Mouse (Mus musculus) hindbrain, postnatal 0 days (tissue): Measurements from ENCODE around the gene Pbrm1. TPM values are rescaled to one million over a fixed set of nuclear protein-coding genes. Genes with fewer than 3 reads are reported as not detected.

ENCODE experiments used
- ATAC-seq: fragments of 200-750 bp; cut with Nextera tagmentation; 2 replicates; pipeline ENCODE4 v1.8.0; 2017; ENCODE audit warnings: mild to moderate bottlenecking, moderate TSS enrichment, moderate library complexity
- DNase-seq: peaks from one replicate; pipeline ENCODE4 v3.0.0-alpha.2; 2015; ENCODE audit warnings: low spot score
- H3K27ac ChIP-seq: fragments of 300-500 bp; sonication (generic); 2 replicates; pipeline ENCODE4 v1.5.1; 2014; ENCODE audit warnings: mild to moderate bottlenecking
- H3K27me3 ChIP-seq: fragments of 300-500 bp; sonication (generic); 2 replicates; pipeline ENCODE4 v1.6.1; 2014; ENCODE audit warnings: low read length, mixed read lengths; ENCODE audit not compliant: insufficient read depth
- H3K36me3 ChIP-seq: fragments of 300-500 bp; sonication (generic); 2 replicates; pipeline ENCODE4 v1.6.1; 2014; ENCODE audit warnings: low read length, mixed read lengths; ENCODE audit not compliant: insufficient read depth
- H3K4me1 ChIP-seq: fragments of 300-500 bp; sonication (generic); 2 replicates; pipeline ENCODE4 v1.6.1; 2014; ENCODE audit warnings: antibody characterized with exemption, low read length, mixed read lengths; ENCODE audit not compliant: insufficient read depth
- H3K4me2 ChIP-seq: fragments of 300-500 bp; sonication (generic); 2 replicates; pipeline ENCODE4 v1.6.1; 2014; ENCODE audit warnings: low read depth, mild to moderate bottlenecking, low read length, moderate library complexity, mixed read lengths
- H3K4me3 ChIP-seq: fragments of 300-500 bp; sonication (generic); 2 replicates; pipeline ENCODE4 v1.5.1; 2014; ENCODE audit warnings: low read length
- H3K9ac ChIP-seq: fragments of 300-500 bp; sonication (generic); replicated peaks from 2 replicates; pipeline ENCODE4 v1.6.1; 2014; ENCODE audit warnings: mild to moderate bottlenecking, low read length, moderate library complexity, mixed read lengths
- H3K9me3 ChIP-seq: fragments of 300-500 bp; sonication (generic); 2 replicates; pipeline ENCODE4 v1.6.1; 2016; ENCODE audit warnings: low read length, mixed read lengths
- CTCF ChIP-seq: IDR thresholded peaks from 2 replicates; pipeline ENCODE4 v1.5.1; 2016; ENCODE audit warnings: antibody characterized with exemption, control low read depth, low read depth
- WGBS: fragments of 180-500 bp; shearing (Covaris S2); extraction: QIAGEN DNeasy Blood & Tissue Kit; methylation state at CpG from one replicate; pipeline ENCODE4 v1.1.7; 2014; 5-methylcytosine and 5-hydroxymethylcytosine counted together
- polyA plus RNA-seq: library from polyadenylated mRNA; unstranded; fragments of >200 nt; fragmentation: Nextera tagmentation; extraction: Ambion mirVana; gene quantifications from 2 replicates; pipeline ENCODE4 v1.2.1, GENCODE M21; 2015
- total RNA-seq: library from RNA; depleted of rRNA; stranded (reverse); fragments of >200 nt; gene quantifications from 2 replicates; pipeline ENCODE4 v1.2.3, GENCODE M21; 2014

Gene Pbrm1
- total and polyA plus RNA-seq, 2 experiments from 2014 or later, result 43.4 to 83.8 TPM

DNA sequence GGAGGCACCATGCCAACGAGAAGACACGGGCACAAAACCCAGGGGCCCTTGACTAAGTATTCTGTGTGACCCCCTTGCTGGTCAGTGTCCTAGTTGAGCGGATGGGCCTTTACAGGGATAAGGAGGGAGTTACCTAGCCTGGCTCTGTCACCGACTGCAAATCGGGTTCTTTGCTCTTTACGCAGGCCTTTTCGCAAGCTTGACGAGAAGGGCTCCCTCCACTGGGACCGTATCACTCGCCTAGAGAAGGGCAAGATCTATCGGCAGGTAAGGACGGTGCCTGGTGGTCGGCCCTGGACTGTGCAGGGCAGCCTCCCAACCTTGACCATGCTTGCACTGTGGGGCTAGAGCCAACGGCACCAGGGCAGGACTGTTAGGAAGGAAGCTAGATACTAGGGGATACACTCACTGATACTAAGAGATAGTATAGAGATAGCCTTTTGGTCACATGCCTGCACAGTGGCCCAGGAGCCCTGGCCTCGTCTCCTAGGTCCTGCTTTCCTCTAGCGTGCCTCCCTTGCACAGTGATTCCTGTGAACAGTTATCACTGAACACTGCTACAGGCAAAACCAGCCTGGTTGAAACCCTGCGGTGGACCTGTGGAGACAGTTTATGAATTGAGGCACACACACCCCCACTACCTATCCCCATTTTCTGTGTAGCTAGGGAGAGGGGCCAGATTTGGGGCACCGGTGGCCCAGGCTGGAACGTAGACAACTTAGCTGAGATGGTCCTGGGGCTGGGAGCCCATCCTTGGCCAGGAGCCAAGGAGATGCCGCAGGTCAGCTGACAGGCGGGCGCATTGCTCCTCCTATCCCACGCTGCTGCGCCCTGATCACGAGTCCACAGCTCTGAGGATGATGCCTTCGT, 117.7 kb downstream of the Pbrm1 start:
- peaks cover 6% of the 10 kb centered on the region; the same call in 1 of the 2 replicates for H3K36me3 ChIP-seq

DNA sequence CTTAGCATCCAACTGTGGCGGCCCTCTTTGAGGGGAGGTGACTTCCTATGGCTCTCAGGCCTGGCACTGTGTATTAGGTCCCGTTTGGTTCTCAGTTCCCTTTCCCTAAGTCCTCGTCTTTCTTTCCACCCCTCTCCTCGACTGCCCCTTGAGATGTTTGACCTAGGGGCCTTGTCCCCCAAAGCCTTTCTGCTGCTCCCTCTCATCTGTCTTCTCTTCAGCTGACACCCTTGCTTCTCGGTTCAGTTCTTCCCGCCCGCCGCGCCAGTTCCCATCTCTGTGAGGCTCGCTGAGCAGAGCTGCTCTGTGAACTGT, 118.3 kb downstream of the Pbrm1 start:
- peaks cover 6% of the 10 kb centered on the region; the same call in 1 of the 2 replicates for H3K36me3 ChIP-seq
- WGBS, result 72% methylated on average over 10 of the region's 10 CpGs

More for the DNA sequence above, 117.7 kb downstream of the Pbrm1 start:
- 83% methylated on average over 26 of the region's 26 CpGs for WGBS
- DNase-seq (no peak), ATAC-seq (no peak)
- no peak overlapping the region for H3K4me2 ChIP-seq
- no peak overlapping the region for H3K27ac ChIP-seq
- H3K4me3 ChIP-seq, result no peak overlapping the region
- H3K9me3 ChIP-seq, result no peaks in the 10 kb centered on the region
- no peak overlapping the region for H3K9ac ChIP-seq
- TF ChIP-seq CTCF, result no peak
- peaks cover 25% of the 10 kb centered on the region for H3K4me1 ChIP-seq
- no peaks in the 10 kb centered on the region for H3K27me3 ChIP-seq

DNA sequence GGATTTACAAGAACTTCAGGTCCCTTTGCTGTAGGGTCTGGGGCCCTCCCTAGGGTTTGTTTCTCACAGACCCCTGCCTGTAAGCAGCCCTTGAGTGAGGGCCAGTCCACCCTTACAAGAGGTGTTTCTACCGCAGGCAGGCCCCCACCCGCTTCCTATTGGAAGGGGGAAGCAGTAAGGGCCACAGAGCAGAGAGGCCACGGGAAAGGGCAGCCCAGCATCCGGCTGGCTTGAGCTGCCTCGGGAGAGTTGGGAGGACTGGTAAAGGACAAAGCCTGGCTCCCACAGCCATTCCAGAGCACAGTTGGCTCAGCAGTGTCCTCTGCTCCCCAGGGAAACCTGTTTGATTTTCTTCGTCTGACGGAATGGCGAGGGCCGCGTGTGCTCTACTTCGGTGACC, 118.9 kb downstream of the Pbrm1 start:
- no peaks in the 10 kb centered on the region for H3K27me3 ChIP-seq
- ATAC-seq, result no peak
- no peaks in the 10 kb centered on the region for H3K9me3 ChIP-seq
- peak overlapping the region; percentile 22; the same call in 1 of the 2 replicates for H3K27ac ChIP-seq
- DNase-seq, result no peak
- H3K4me1 ChIP-seq, result peaks cover 14% of the 10 kb centered on the region; the same call in 1 of the 2 replicates
- peaks cover 6% of the 10 kb centered on the region; the same call in 1 of the 2 replicates for H3K36me3 ChIP-seq
- H3K4me2 ChIP-seq, result no peak overlapping the region
- WGBS, result 58% methylated on average over 11 of the region's 11 CpGs
- no peak overlapping the region for H3K9ac ChIP-seq
- no peak for TF ChIP-seq CTCF
- H3K4me3 ChIP-seq, result no peak overlapping the region

More for the DNA sequence above, 118.3 kb downstream of the Pbrm1 start:
- H3K4me3 ChIP-seq, result no peak overlapping the region
- no peak for TF ChIP-seq CTCF
- H3K9ac ChIP-seq, result no peak overlapping the region
- H3K4me2 ChIP-seq, result no peak overlapping the region
- H3K4me1 ChIP-seq, result peaks cover 19% of the 10 kb centered on the region
- H3K27me3 ChIP-seq, result no peaks in the 10 kb centered on the region
- DNase-seq, result no peak
- no peaks in the 10 kb centered on the region for H3K9me3 ChIP-seq
- H3K27ac ChIP-seq, result peak overlapping the region; percentile 22; the same call in 1 of the 2 replicates
- no peak for ATAC-seq

DNA sequence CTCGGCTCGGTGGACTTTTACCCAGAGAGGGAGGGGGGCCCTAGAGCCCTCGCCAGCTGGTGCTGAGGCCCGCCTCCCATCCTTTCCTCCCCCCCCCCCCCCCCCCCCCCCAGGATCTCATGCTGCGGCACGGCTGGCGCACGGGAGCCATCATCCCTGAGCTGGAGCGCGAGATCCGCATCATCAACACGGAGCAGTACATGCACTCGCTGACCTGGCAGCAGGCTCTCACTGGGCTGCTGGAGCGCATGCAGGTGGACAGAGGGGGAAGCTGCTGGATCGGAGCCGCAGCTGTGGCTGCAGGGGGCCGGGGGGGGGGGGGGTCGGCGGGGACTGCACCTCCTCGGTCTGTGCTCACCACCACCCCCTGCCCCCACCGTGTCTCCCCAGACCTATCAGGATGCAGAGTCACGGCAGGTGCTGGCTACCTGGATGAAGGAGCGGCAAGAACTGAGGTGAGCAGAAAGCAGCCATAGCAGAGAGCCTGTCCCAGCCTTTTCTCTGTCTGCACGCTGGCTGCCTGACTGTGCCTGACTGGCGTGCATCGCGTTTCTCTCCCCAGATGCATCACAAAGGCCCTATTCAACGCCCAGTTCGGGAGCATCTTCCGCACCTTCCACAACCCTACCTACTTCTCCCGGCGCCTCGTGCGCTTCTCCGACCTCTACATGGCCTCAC, 119.4 kb downstream of the Pbrm1 start:
- Histone ChIP-seq H3K4me3 (no peak overlapping the region), H3K4me1 (peaks cover 8% of the 10 kb centered on the region; the same call in 1 of the 2 replicates), H3K27me3 (no peaks in the 10 kb centered on the region), H3K27ac (no peak overlapping the region), H3K4me2 (no peak overlapping the region), H3K9me3 (no peaks in the 10 kb centered on the region), H3K36me3 (peaks cover 6% of the 10 kb centered on the region; the same call in 1 of the 2 replicates), H3K9ac (no peak overlapping the region)
- 76% methylated on average over 23 of the region's 35 CpGs for WGBS
- no peak for TF ChIP-seq CTCF
- no peak for ATAC-seq
- no peak for DNase-seq

DNA sequence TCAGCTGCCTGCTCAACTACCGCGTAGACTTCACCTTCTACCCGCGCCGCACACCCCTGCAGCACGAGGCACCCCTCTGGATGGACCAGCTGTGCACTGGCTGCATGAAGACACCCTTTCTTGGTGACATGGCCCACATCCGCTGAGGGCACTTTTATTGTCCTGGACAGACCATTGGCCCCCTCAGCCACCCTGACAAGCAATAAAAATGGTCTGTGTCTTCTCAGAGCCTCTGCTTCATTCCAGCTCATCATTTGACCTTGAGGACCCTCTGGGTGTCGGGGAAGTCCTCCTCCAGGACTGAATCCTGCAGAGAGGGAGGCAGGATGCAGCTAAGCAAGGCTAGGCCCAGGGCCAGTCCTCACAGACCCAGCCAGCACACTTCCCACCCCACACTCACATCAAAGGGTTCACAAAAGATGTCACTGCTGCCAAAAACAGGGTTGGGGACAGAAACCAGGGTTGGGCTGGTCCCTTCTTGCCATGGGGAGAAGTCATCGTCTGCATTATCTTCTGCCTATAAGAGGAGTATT, 120.0 kb downstream of the Pbrm1 start:
- no peak overlapping the region for H3K4me2 ChIP-seq
- no peak overlapping the region for H3K4me3 ChIP-seq

DNA sequence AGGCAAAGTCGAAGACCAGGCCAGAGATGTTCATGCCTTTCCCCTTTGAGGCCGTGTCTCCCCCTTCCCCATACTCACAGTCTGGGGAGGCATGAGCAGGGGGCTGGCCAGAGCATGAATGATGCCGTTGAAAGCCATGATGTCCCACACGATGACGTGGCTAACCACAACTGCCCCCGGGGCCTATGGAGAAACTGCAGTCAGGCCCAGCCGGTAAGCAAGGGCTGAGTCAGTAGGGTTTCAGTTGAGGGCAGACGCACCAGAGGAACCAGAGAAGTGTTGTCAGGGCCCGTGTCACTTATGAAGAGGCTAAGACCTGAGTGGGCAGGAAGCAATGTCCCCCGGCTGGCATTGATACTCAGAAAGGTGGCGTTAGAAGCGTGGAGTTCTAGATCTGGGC, 120.7 kb downstream of the Pbrm1 start:
- 0 out of 2 replicates have a peak, but pooled peaks cover under 1% of the 10 kb centered on the region for H3K4me1 ChIP-seq
- H3K4me2 ChIP-seq, result no peak overlapping the region
- H3K36me3 ChIP-seq, result peaks cover 6% of the 10 kb centered on the region; the same call in 1 of the 2 replicates
- WGBS, result 90% methylated on average over 12 of the region's 12 CpGs
- TF ChIP-seq CTCF, result no peak
- no peak overlapping the region for H3K27ac ChIP-seq
- ATAC-seq (no peak), DNase-seq (no peak)
- H3K27me3 ChIP-seq, result no peaks in the 10 kb centered on the region
- H3K9ac ChIP-seq, result no peak overlapping the region
- H3K9me3 ChIP-seq, result no peaks in the 10 kb centered on the region
- no peak overlapping the region for H3K4me3 ChIP-seq

More for the DNA sequence above, 120.0 kb downstream of the Pbrm1 start:
- no peak for TF ChIP-seq CTCF
- Histone ChIP-seq H3K4me1 (peaks cover 7% of the 10 kb centered on the region; the same call in 1 of the 2 replicates), H3K36me3 (peaks cover 6% of the 10 kb centered on the region; the same call in 1 of the 2 replicates), H3K27me3 (no peaks in the 10 kb centered on the region), H3K27ac (no peak overlapping the region), H3K9me3 (no peaks in the 10 kb centered on the region), H3K9ac (no peak overlapping the region)
- ATAC-seq (no peak), DNase-seq (no peak)
- WGBS, result 90% methylated on average over 9 of the region's 9 CpGs
